Mouse (Mus musculus): ENCODE measurements around the gene Tnip3.
A peak's percentile ranks its signal among the peaks of the same experiment; 100 is the strongest.

Gene Tnip3

DNA sequence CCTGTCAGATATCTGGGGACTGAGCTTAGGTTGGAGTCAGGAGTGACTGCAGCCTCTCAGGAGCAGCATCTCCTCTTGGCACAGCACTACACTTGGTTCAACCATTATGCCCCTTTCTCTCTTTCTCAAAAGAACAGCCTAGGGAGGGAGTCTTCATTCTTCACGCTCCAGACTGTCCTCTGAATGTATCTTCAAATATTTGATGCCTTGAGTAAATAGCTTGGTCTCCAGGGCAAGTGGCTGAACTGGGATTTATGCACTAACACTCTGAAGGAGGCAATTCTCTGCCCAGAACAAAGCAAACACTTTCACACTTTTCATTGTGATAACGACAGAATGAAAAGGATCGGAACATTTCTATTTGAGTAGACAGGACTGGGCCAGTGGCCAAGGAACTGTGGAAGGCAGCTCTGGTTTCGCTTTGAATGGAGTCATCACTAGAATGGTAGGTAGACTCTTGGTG is 59.8 kb downstream of the Tnip3 start:
- peak; percentile 97 for ATAC-seq (ENCODE audit: low TSS enrichment)

DNA sequence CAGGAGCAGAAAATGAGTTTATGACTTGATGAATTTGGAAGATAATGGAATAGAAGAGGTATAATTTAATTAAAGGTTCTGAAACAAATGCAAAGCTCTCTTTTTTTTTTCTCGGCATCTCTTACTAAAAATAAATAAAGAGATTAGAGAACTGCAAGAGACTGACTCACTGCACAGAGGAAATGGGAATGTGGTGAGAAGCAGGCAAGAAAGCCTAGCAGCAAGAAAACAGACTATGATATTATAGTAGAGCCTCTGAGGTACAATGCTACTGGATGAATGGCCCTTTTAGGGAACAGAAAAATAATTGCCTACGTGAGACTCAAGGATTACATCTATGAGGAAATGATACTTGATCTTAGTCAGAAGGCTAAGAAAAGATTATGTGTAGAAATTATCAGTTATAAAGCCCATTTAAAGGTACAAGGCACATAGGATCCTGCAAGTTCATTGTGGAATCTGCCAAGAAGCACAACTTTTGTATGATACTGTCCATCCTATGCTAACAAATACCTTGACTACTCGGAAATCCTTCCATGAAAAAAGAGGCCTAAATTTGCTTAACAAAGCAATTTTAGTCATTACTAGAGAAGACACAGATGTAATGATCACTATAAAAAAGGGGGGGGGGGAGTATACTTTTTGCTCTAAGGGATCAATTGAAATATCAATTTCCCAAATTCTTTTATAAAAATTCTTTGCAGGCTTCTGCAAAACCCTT is 60.4 kb downstream of the Tnip3 start:
- peak; percentile 80 for ATAC-seq (ENCODE audit: low TSS enrichment)

DNA sequence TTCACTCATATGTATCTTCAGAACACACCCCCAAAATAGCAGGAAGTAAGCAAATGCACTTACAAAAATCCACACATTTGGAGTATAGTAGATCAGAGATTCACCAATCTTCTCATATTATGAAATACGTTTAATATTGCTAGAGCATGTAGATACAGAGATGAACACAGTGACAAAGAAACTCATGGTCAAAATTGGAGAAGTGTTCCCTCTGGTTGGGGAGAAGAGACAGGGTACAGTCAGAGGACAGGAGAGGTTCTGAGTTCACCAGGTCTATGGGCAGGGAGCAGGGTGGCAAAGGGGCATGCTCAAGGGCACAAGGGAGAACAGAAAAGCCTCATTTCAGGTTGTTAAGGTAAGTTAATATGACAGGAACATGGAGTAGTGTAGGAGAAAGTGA is 63.7 kb downstream of the Tnip3 start:
- no peak for ATAC-seq (ENCODE audit: low TSS enrichment)

DNA sequence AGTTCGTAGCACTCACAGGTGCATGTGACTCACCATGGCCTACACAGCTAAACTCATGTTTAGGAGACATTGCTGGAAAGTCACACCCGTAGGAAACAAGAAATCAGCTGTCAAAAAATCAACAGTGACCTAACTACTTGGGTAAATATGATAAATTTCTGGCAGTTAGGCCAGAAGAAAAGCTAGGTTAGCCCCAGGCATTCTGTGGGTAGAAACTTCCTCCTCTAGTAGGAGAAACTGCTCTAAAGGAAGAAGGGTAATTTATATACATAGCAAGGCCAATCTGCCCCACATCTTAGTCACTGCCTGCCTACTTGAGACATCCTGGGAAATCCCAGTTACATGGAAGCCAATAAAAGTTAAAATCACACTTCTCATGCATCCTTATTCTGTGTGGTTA is 64.9 kb downstream of the Tnip3 start:
- peak; percentile 81 for ATAC-seq (ENCODE audit: low TSS enrichment)

DNA sequence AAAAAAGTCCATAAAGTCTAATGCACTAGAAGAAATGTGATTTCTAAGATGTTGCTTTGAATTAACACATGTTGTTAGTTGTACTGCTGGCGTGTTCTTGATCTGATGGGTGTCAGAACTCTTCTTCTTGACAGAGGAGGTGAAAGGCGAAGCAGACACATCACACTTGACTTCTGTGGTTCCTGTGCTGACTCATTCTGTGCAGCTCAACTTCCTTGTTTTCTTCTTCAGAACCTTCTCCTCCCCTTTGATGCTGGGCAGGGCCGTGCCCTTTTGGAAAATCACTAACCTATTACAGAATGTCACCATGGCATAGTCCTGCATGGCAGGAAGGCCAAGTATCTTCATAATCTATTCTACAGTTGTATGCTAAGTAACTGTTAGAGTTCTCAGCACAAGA is 69.1 kb downstream of the Tnip3 start:
- ATAC-seq (ENCODE audit: low TSS enrichment): no peak

DNA sequence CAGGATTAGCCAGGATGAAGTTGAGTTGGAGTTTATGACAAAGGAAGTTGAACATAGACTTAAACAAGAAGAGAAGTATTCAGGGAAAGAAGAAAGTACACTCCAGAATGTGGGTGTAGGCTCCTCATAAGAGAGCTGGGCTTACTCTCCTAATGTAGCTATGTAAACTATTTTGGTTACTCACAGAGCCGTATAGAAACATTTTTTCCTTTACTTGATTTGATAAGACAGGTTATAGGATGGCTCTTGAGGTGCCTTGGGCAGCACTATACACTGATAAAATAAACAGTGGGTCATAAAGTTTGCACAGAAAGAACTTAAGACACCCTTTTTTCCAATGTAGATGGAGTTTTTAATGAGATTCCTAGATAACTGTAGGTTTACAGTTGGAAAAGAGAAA is 70.3 kb downstream of the Tnip3 start:
- no peak for ATAC-seq (ENCODE audit: low TSS enrichment)

DNA sequence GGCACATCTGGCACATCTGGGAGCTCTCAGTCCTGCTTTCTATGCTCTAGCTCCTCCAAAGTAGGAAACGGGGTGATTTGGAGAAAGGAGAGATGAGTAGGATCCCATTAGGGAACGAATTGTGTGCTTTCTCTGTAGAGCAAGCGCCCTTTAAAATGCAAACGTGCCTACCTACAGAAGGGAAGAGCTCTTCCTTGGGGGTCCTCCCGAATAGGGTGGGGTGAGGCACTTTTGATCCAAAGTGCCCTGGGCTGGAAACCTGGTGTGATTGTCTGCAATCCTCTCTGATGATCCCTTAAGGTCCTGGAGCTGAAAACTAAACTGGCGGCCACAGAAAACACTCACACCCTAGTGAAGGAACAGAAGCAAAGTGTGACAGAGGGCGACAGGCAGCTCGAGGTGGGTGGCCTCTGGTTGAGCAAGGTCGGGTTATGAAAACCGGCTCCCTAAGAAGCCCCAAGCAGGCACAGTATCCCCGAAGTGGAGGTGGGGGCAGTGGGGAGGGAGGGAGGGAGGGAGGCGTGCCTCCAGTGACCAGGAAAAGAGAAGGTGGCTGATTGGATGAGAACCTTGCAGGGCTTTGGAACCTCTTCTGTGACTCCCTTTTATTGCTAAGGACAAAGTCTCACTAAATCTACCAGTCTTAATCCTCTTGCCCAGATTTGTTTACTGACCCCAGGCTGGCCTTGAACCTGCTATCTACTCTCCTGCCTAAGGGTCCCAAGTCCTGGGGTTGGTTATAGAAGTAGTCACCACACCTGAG is 72.1 kb downstream of the Tnip3 start:
- ATAC-seq (ENCODE audit: low TSS enrichment): no peak

DNA sequence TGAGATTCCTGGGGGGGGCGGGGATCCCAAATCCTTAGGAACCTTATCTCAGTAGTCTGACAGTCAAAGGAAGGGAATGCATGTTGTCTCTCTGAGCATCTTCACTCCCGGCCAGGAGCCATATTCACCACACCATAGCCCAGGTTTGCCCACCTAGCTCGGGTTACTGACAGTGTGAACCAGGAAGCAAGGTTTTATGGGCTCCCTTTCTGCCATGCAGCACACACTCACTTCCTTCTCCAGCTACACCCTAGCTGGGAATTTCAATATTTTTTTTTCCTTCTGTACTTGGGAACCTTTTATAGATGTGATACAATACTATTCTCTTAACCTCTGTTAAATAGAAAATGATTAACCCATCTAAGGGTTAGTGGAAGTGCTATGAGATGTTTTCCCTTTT is 73.4 kb downstream of the Tnip3 start:
- ATAC-seq (ENCODE audit: low TSS enrichment): no peak

DNA sequence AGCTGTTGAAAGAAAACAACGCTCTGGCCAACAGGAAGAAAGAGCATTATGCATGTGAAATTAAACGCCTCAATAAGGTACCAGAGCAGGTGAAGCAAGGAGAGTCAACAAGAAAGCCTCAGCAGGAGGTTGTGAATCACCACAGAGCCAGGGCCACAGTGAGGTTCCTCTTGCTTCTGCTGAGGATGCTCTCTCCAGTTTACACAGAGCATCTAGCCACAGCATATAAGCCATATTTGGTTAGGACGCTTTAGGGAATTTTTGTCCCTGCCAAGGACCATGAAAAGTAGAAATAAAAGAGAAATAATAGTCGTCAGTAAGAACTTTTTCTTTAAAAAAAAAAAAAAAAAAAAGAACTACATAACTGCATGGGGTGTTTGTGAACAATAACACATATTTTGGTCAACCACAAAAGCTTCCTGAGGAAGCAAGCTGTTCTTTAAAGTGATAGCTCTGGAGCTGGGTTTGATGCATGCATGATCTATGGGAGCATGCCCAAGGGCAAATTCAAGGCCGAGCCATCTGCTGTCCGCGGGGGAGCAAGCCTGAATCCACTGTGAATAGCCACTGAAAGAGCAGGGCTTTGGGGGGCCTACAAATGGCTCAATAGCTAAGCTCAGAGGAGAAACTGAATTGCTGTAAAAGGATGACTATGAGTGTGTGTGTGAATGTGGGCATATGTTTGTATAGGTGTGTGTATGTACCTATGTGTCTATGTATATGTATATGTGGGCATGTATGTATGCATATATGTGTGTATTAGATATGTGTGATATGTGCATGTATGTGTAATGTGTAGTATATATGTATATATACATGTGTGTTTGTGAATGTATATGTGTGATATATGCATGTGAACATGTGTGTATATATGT is 75.0 kb downstream of the Tnip3 start:
- no peak for ATAC-seq (ENCODE audit: low TSS enrichment)

DNA sequence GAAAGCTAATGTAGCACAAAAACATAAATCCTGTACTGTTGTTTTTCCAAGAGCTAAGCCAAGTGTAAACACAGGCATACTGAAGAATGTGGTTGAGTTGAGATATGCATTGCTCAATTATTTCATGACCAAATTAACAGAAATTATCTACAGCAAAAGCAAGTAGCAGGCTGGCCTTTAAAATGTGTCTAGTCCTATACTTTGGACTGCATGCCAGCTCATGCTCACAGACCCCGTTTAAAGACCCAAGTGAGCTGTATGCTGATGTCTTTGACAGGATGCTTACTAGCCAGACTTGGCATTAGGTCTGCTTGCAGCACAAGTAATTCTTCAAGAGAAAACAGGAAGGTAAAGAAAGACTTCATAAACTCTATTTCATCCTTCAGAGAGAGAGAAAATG is 75.8 kb downstream of the Tnip3 start:
- no peak for ATAC-seq (ENCODE audit: low TSS enrichment)

DNA sequence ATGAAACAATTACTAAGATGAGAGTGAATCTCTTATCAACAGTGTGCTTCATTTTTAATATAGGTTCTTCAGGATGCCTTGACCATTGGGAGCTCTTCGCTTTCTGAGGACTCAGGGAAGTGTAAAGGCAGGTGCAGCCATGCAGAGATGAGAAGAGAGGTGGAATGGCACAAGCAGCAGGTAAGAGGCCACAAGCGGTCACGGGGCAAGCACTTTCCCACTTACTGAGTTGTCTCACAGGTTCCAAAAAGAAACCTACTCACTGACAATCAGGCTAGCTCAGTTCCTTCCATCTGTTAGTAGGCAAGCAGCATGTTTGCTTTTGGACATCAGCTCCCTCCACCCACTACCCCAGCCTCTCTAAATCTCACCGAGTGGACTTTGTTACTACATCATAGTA is 80.7 kb downstream of the Tnip3 start:
- no peak for ATAC-seq (ENCODE audit: low TSS enrichment)

DNA sequence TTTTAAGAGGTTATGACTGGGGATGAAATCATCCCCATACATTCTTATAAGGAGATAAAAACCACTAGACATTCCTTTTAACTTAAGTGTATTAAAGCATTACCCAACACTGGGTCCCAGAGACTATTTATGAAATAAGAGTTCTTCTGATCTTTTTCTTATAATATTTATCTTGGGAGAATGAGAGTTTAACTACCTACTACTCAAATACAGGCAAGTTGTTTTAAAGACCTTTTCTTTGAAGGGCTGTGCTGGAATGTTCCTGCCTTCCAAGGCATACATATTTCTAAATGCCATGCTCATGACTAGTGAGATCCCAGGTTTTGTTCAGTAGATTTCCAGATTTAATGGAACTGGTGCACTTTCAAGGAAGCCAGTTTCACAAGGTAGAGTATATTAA is 81.8 kb downstream of the Tnip3 start:
- no peak for ATAC-seq (ENCODE audit: low TSS enrichment)

DNA sequence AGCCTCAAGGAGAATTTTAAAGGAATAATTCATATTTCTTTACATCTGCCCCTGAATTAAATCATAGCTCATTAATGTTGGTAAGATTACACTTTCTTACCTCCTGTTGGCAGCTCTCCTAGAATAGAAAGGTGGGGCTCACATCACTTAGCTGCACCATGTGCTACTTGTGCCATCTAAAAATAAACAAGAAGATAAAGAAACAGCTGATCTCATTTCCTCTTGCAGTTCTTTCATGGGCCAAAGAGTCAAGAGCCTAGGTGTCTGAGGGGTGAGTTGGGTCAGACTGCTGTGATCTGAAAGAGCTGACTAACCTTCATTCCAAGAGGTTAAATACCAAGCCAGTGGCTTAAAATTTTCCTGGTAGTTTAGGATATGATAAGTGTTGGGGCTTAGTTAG is 86.7 kb downstream of the Tnip3 start:
- no peak for ATAC-seq (ENCODE audit: low TSS enrichment)

DNA sequence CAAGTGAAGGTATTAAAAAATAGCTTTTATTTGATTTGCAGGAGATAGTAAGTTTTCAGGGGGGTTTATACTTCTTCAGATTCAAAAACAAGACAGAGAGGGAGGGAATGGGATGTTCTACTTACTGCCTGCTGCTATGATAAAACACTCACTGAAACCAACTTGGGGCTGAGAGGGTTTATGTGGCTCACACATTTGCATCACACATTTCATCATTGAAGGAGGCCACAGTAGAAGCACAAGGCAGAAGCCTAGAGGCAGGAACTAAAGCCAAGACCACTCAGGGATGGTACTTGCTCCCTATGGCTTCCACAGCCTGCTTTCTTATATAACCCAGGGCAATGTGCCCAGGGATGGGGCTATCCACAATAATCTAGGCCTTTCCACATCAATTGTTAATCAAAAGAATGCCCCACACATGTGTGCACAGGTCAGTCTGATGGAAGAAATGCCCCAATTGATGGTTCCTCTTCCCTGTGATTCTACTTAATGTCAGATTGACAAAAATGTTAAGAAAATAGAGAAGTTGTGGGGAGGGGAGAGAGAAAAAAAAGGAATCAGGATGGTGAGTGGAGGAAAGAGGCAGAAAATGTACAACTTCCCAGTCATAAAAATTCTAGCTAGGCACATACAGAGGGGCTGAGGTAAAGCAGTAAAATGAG is 88.9 kb downstream of the Tnip3 start:
- no peak for ATAC-seq (ENCODE audit: low TSS enrichment)

DNA sequence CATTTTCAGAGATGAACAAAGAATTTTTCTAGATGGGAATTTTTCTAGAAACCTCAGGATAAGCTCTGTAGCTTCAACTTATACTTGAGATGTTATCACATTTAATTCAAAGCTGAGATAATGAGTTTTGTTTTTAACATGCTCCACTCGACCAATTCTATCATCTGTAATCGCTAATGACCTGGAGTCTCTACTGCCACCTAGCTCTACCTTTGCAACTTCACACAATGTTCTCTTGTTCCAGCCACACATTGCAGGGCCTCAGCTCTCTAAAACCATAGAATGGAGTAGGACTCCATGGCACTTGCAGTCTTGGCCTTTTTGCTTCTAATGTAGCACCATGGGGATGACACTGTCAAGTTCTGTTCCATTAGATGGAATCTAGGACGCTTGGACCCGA is 90.5 kb downstream of the Tnip3 start:
- ATAC-seq (ENCODE audit: low TSS enrichment): no peak

DNA sequence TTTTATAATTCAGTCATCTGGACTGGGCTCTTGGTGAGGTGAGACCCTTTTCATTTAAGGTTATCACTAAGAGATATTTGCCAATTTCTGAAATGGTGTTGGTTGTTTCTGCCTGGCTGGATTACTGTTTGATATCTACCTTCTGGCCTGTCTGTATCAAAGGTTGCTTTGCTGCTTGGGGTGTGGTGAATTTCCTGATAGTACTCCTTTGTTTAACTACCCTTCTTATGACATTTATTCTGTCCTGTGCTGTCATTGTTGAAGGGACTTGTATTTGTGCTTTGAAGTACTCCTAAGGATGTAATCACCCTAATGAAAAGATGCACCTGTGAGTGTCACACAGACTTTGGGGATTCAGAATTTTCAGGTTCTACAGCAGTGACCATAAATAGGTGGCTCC is 96.1 kb downstream of the Tnip3 start:
- ATAC-seq (ENCODE audit: low TSS enrichment): no peak

DNA sequence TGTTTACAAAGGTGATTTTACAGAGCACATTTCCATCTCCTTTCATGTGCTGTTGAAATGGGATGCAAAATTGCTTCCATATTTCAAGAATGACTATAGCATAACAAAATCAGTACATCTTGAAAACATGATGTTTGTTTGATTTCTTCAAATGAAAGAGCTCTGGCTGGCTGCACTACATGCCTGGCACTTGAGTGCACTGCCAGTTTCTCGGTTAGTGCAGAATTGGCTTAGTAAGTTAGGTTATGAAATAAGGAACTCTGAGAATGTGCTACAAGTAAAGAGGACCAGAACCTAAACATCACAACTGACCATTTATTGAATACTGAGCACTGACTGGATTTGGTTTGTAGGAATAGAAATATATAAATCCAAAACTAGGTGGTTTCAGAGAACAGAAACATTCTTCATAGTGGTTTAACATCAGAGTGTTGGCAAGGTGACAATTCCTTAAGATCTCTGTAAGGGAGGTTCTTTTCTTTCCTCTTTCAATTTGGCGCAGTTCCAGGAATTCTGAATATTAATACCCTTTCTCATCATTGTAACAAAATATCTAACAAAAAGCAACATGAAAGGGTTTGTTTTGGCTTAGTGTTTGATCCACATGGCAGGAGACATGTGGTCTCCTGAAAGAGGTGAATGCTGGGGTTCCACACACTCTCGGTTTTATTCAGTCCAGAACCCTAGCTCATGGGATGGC is 98.1 kb downstream of the Tnip3 start:
- no peak for ATAC-seq (ENCODE audit: low TSS enrichment)

DNA sequence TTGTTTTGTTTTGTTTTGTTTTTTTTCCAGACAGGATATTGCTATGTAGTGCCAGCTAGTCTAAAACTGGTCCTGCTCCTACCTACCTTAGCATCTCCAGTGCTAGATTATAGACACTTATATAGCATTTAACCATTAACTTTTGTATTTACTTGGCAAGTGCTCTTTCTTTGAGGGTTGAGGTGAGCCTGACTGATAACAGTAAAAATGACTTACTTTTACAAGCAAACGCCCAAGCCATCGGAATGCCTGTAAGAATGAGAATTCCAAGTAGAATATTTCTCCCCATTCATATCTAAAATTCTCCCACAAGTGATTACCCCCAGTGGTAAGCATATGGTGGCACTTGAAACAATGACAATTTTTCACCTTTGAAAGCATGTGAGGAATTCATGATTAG is 105.5 kb downstream of the Tnip3 start:
- no peak for ATAC-seq (ENCODE audit: low TSS enrichment)

DNA sequence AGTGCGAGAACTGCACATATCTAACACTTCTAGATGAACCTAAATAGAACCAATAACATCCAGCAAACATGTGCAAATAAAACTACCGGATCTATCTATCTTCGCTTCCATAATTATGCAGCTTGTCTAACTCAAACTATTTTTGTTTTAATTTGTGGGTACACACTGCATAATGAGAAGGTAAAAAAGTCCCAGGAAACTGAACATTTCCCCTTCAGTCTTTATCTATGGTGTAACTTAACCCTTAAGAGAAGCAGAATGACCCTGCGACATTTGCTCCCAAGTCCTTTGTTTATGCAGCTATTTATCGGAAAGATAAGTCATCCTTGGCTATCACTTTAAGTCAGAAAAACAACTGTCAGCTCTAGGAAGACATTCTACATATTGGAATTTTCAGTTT is 107.1 kb downstream of the Tnip3 start:
- ATAC-seq (ENCODE audit: low TSS enrichment): peak; percentile 44; the same call in 1 of the 2 replicates

DNA sequence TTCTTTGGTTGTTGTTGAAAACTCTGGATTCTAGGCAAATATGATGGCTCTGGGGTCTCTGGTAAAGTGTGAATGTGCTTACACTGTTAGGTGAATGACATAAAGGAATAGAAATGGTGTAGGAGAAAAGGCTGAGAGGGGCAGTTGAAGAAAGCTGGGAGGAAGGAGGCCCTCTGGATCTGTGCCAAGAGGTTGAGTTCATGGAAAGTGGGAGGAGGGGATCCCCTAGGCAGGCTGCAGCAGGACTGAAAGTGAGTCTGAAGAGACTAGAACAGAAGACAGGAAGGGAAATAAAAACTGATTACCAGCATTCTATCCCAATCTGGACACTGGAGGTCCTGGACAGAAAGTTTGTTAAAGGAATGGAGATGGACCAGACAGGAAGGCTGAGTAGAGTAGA is 117.3 kb downstream of the Tnip3 start:
- ATAC-seq (ENCODE audit: low TSS enrichment): no peak

DNA sequence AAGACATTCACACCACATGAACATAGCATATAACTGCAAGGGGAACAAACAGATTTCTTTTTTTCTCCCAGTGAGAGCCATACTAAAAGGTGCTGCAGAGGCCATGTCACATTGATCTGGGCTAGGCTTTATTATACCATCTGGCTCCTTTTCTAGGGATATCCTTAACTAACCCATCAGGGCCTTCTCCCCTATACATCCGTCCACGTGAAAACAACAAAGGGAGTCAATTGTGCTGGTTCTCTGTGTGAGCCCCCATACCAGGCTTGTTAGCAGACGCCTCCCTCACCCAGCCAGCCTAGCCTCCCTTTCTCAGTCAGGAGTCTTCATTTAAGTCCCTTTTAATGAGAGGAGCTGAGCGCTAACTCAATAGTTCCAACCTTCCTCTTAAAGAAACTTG is 119.0 kb downstream of the Tnip3 start:
- peak; percentile 34 for ATAC-seq (ENCODE audit: low TSS enrichment)
